Mouse (Mus musculus) adrenal gland (tissue): ENCODE measurements around the gene Ngef.

Source experiments
- intact Hi-C: fragments of 180-260 bp; cut with DNase I; formaldehyde crosslinking; loops from one replicate; pipeline ENCODE4 v1.15.1; 2025

The Ngef gene

GRCm38 (mm10) chr1:87568398-87568797, 5.3 kb downstream of the Ngef start:
- intact Hi-C loops = no loop called here

GRCm38 (mm10) chr1:87565760-87566159, 7.9 kb downstream of the Ngef start:
- intact Hi-C loops = no loop called here

GRCm38 (mm10) chr1:87562967-87563366, 10.7 kb downstream of the Ngef start:
- intact Hi-C loops = no loop called here

- intact Hi-C loops = no loop called here
Observed at GRCm38 (mm10) chr1:87553586-87553985, 20.1 kb downstream of the Ngef start.

- intact Hi-C loops = no loop called here
Observed at GRCm38 (mm10) chr1:87551008-87551407, 22.7 kb downstream of the Ngef start.

GRCm38 (mm10) chr1:87541614-87542013, 32.1 kb downstream of the Ngef start:
- intact Hi-C loops = no loop called here

- intact Hi-C loops = loop anchor here (5.0 kb wide), 1 partner anchor 185 kb away; no protein-coding TSS in a partner anchor
Observed at GRCm38 (mm10) chr1:87537008-87537407, 36.7 kb downstream of the Ngef start.

- intact Hi-C loops = no loop called here
Observed at GRCm38 (mm10) chr1:87534118-87534517, 39.6 kb downstream of the Ngef start.

- intact Hi-C loops = no loop called here
Observed at GRCm38 (mm10) chr1:87532346-87532745, 41.3 kb downstream of the Ngef start.

GRCm38 (mm10) chr1:87527191-87527590, 46.5 kb downstream of the Ngef start:
- intact Hi-C loops = no loop called here

GRCm38 (mm10) chr1:87525041-87525440, 48.6 kb downstream of the Ngef start:
- intact Hi-C loops = no loop called here

GRCm38 (mm10) chr1:87521523-87521922, 52.1 kb downstream of the Ngef start:
- intact Hi-C loops = no loop called here

- intact Hi-C loops = no loop called here
Observed at GRCm38 (mm10) chr1:87520467-87520866, 53.2 kb downstream of the Ngef start.

- intact Hi-C loops = no loop called here
Observed at GRCm38 (mm10) chr1:87510845-87511244, 62.8 kb downstream of the Ngef start.

- intact Hi-C loops = no loop called here
Observed at GRCm38 (mm10) chr1:87510166-87510691, 63.4 kb downstream of the Ngef start.

GRCm38 (mm10) chr1:87509561-87510165, 64.0 kb downstream of the Ngef start, which contains the start of gene Neu2:
Gene Neu2, plus strand, starts transcription at chr1:87509889.
- intact Hi-C loops = no loop called here

GRCm38 (mm10) chr1:87508591-87509560, 64.8 kb downstream of the Ngef start:
- intact Hi-C loops = no loop called here

- intact Hi-C loops = no loop called here
Observed at GRCm38 (mm10) chr1:87507857-87508256, 65.8 kb downstream of the Ngef start.

- intact Hi-C loops = no loop called here
Observed at GRCm38 (mm10) chr1:87505524-87505923, 68.1 kb downstream of the Ngef start.

GRCm38 (mm10) chr1:87493542-87493941, 80.1 kb downstream of the Ngef start:
- intact Hi-C loops = no loop called here

GRCm38 (mm10) chr1:87492285-87492684, 81.4 kb downstream of the Ngef start:
- intact Hi-C loops = no loop called here

GRCm38 (mm10) chr1:87486386-87486785, 87.3 kb downstream of the Ngef start:
- intact Hi-C loops = no loop called here
